Mouse (Mus musculus) hindbrain, postnatal 0 days (tissue): ENCODE results near the gene Tmem125. TPM values are rescaled to one million over a fixed set of nuclear protein-coding genes. Genes with fewer than 3 reads are reported as not detected.

Experiments used
- ATAC-seq: fragments of 200-750 bp; cut with Nextera tagmentation; 2 replicates; pipeline ENCODE4 v1.8.0; 2017; ENCODE audit warnings: mild to moderate bottlenecking, moderate TSS enrichment, moderate library complexity
- DNase-seq: peaks from one replicate; pipeline ENCODE4 v3.0.0-alpha.2; 2015; ENCODE audit warnings: low spot score
- H3K27ac ChIP-seq: fragments of 300-500 bp; sonication (generic); 2 replicates; pipeline ENCODE4 v1.5.1; 2014; ENCODE audit warnings: mild to moderate bottlenecking
- H3K27me3 ChIP-seq: fragments of 300-500 bp; sonication (generic); 2 replicates; pipeline ENCODE4 v1.6.1; 2014; ENCODE audit warnings: low read length, mixed read lengths; ENCODE audit not compliant: insufficient read depth
- H3K36me3 ChIP-seq: fragments of 300-500 bp; sonication (generic); 2 replicates; pipeline ENCODE4 v1.6.1; 2014; ENCODE audit warnings: low read length, mixed read lengths; ENCODE audit not compliant: insufficient read depth
- H3K4me1 ChIP-seq: fragments of 300-500 bp; sonication (generic); 2 replicates; pipeline ENCODE4 v1.6.1; 2014; ENCODE audit warnings: antibody characterized with exemption, low read length, mixed read lengths; ENCODE audit not compliant: insufficient read depth
- H3K4me2 ChIP-seq: fragments of 300-500 bp; sonication (generic); 2 replicates; pipeline ENCODE4 v1.6.1; 2014; ENCODE audit warnings: low read depth, mild to moderate bottlenecking, low read length, moderate library complexity, mixed read lengths
- H3K4me3 ChIP-seq: fragments of 300-500 bp; sonication (generic); 2 replicates; pipeline ENCODE4 v1.5.1; 2014; ENCODE audit warnings: low read length
- H3K9ac ChIP-seq: fragments of 300-500 bp; sonication (generic); replicated peaks from 2 replicates; pipeline ENCODE4 v1.6.1; 2014; ENCODE audit warnings: mild to moderate bottlenecking, low read length, moderate library complexity, mixed read lengths
- H3K9me3 ChIP-seq: fragments of 300-500 bp; sonication (generic); 2 replicates; pipeline ENCODE4 v1.6.1; 2016; ENCODE audit warnings: low read length, mixed read lengths
- CTCF ChIP-seq: IDR thresholded peaks from 2 replicates; pipeline ENCODE4 v1.5.1; 2016; ENCODE audit warnings: antibody characterized with exemption, control low read depth, low read depth
- whole genome bisulfite sequencing: fragments of 180-500 bp; shearing (Covaris S2); extraction: QIAGEN DNeasy Blood & Tissue Kit; methylation state at CpG from one replicate; pipeline ENCODE4 v1.1.7; 2014; 5-methylcytosine and 5-hydroxymethylcytosine counted together
- polyA plus RNA-seq: library from polyadenylated mRNA; unstranded; fragments of >200 nt; fragmentation: Nextera tagmentation; extraction: Ambion mirVana; gene quantifications from 2 replicates; pipeline ENCODE4 v1.2.1, GENCODE M21; 2015
- total RNA-seq: library from RNA; depleted of rRNA; stranded (reverse); fragments of >200 nt; gene quantifications from 2 replicates; pipeline ENCODE4 v1.2.3, GENCODE M21; 2014

Tmem125 gene
- total and polyA plus RNA-seq, 2 experiments from 2014 or later = 0.64 to 4.8 TPM

DNA sequence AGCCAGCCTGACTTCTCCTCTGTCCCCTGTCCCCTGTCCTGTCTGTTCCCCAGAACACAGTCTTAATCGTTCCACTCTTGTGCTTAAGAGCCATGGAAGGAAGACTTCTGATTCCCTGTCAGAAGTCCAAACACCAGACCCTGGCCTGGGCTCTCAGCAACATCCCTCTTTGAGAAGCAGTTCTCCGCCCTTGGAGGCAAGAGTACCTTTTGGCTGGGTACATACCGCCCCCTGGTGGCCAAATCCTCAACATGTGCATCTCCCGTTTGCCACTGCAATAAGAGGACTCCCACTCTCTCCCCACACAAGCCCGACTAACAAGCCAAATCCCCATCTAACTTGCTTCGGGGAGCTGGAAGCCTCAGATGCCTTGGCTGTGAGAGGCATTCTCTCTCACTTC, 32.3 kb upstream of the Tmem125 start:
- Histone ChIP-seq H3K27ac (no peak overlapping the region), H3K4me1 (no peaks in the 10 kb centered on the region), H3K9ac (no peak overlapping the region), H3K9me3 (no peaks in the 10 kb centered on the region), H3K4me2 (no peak overlapping the region), H3K4me3 (no peak overlapping the region), H3K36me3 (no peaks in the 10 kb centered on the region), H3K27me3 (no peaks in the 10 kb centered on the region)
- WGBS = 7% methylated on average over 6 of the region's 6 CpGs
- DNase-seq = peak; percentile 92
- ATAC-seq = peak; percentile 75
- peak; percentile 96 for TF ChIP-seq CTCF

GRCm38 (mm10) chr4:118571441-118571840, 27.6 kb upstream of the Tmem125 start:
- DNase-seq = no peak

GRCm38 (mm10) chr4:118569320-118569719, 25.5 kb upstream of the Tmem125 start:
- 74% methylated on average over 23 of the region's 23 CpGs for WGBS
- Histone ChIP-seq H3K4me3 (no peak overlapping the region), H3K27ac (no peak overlapping the region), H3K27me3 (no peaks in the 10 kb centered on the region), H3K9ac (no peak overlapping the region), H3K36me3 (no peaks in the 10 kb centered on the region), H3K4me2 (no peak overlapping the region), H3K4me1 (no peaks in the 10 kb centered on the region), H3K9me3 (no peaks in the 10 kb centered on the region)
- no peak for DNase-seq
- ATAC-seq = no peak
- no peak for TF ChIP-seq CTCF

More at GRCm38 (mm10) chr4:118571441-118571840, 27.6 kb upstream of the Tmem125 start:
- WGBS = 76% methylated on average over 15 of the region's 15 CpGs
- H3K4me1 ChIP-seq = no peaks in the 10 kb centered on the region
- no peaks in the 10 kb centered on the region for H3K27me3 ChIP-seq
- H3K27ac ChIP-seq = no peak overlapping the region
- no peak overlapping the region for H3K4me3 ChIP-seq
- no peak overlapping the region for H3K9ac ChIP-seq
- no peak for TF ChIP-seq CTCF
- H3K4me2 ChIP-seq = no peak overlapping the region
- no peak for ATAC-seq
- H3K36me3 ChIP-seq = no peaks in the 10 kb centered on the region
- H3K9me3 ChIP-seq = no peaks in the 10 kb centered on the region

DNA sequence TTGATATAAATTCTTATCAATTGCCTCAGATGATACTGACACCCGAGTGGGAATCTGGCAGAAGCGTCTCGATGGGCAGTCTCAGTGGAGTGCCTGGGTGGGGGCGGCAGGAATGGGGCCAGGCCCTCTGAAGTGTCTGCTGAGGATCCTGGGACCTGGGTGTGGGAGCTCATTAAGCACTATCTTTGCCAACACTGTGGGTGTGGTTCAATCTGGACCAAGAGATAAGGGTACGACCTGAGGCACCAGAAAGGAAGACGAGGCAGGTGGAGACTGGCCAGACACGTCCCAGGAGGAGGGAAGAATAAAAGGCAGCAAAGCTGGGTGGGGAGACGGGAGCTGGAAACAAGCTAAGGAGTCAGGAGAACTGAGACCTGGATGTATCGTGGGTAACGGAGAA, 24.9 kb upstream of the Tmem125 start:
- no peak for ATAC-seq
- Histone ChIP-seq H3K9me3 (no peaks in the 10 kb centered on the region), H3K36me3 (no peaks in the 10 kb centered on the region), H3K9ac (0 out of 2 replicates have a peak overlapping the region, but pooled peaks have one; percentile 3), H3K27ac (no peak overlapping the region), H3K27me3 (no peaks in the 10 kb centered on the region), H3K4me3 (no peak overlapping the region), H3K4me2 (no peak overlapping the region), H3K4me1 (no peaks in the 10 kb centered on the region)
- no peak for TF ChIP-seq CTCF
- WGBS = 81% methylated on average over 10 of the region's 10 CpGs
- DNase-seq = no peak

GRCm38 (mm10) chr4:118566161-118566676, 22.4 kb upstream of the Tmem125 start:
- no peaks in the 10 kb centered on the region for H3K4me1 ChIP-seq
- TF ChIP-seq CTCF = peak; percentile 91
- no peak overlapping the region for H3K9ac ChIP-seq
- H3K27me3 ChIP-seq = no peaks in the 10 kb centered on the region
- H3K27ac ChIP-seq = no peak overlapping the region
- DNase-seq (peak; percentile 70), ATAC-seq (no peak)
- H3K4me3 ChIP-seq = no peak overlapping the region
- H3K36me3 ChIP-seq = no peaks in the 10 kb centered on the region
- 33% methylated on average over 7 of the region's 7 CpGs for WGBS
- no peak overlapping the region for H3K4me2 ChIP-seq
- no peaks in the 10 kb centered on the region for H3K9me3 ChIP-seq

GRCm38 (mm10) chr4:118564926-118565279, 21.1 kb upstream of the Tmem125 start:
- Histone ChIP-seq H3K27ac (no peak overlapping the region), H3K9me3 (no peaks in the 10 kb centered on the region), H3K4me1 (no peaks in the 10 kb centered on the region), H3K4me3 (no peak overlapping the region), H3K9ac (no peak overlapping the region), H3K4me2 (no peak overlapping the region), H3K36me3 (no peaks in the 10 kb centered on the region), H3K27me3 (no peaks in the 10 kb centered on the region)
- WGBS = 11% methylated on average over 3 of the region's 3 CpGs
- ATAC-seq (no peak), DNase-seq (no peak)
- no peak for TF ChIP-seq CTCF

GRCm38 (mm10) chr4:118564062-118564925, 20.4 kb upstream of the Tmem125 start:
- H3K9me3 ChIP-seq = no peaks in the 10 kb centered on the region
- no peak overlapping the region for H3K4me2 ChIP-seq
- no peak for TF ChIP-seq CTCF
- ATAC-seq (0 out of 2 replicates have a peak, but pooled peaks have one; percentile 22), DNase-seq (peak; percentile 62)
- H3K4me1 ChIP-seq = no peaks in the 10 kb centered on the region
- no peaks in the 10 kb centered on the region for H3K27me3 ChIP-seq
- H3K36me3 ChIP-seq = no peaks in the 10 kb centered on the region
- H3K9ac ChIP-seq = no peak overlapping the region
- H3K27ac ChIP-seq = no peak overlapping the region; the same call in 1 of the 2 replicates
- 59% methylated on average over 13 of the region's 13 CpGs for WGBS
- no peak overlapping the region for H3K4me3 ChIP-seq
